Mouse (Mus musculus) liver, embryonic 15.5 days (tissue): ENCODE measurements around the gene Nanos2. TPM values are rescaled to one million over a fixed set of nuclear protein-coding genes. Genes with fewer than 3 reads are reported as not detected.
A peak's percentile ranks its signal among the peaks of the same experiment; 100 is the strongest.

Experiments used
- ATAC-seq: fragments of 200-750 bp; cut with Nextera tagmentation; 2 replicates; pipeline ENCODE4 v1.8.0; 2017; ENCODE audit warnings: moderate number of reproducible peaks, mild to moderate bottlenecking, moderate library complexity; ENCODE audit not compliant: insufficient read depth
- H3K27ac ChIP-seq: fragments of 300-500 bp; sonication (generic); replicated peaks from 2 replicates; pipeline ENCODE4 v1.5.1; 2015; ENCODE audit warnings: mild to moderate bottlenecking, inconsistent platforms
- H3K27me3 ChIP-seq: fragments of 300-500 bp; sonication (generic); 2 replicates; pipeline ENCODE4 v1.6.1; 2015; ENCODE audit warnings: mild to moderate bottlenecking, inconsistent platforms
- H3K36me3 ChIP-seq: fragments of 300-500 bp; sonication (generic); replicated peaks from 2 replicates; pipeline ENCODE4 v1.6.1; 2015; ENCODE audit warnings: moderate library complexity, mild to moderate bottlenecking, inconsistent platforms
- H3K4me1 ChIP-seq: fragments of 300-500 bp; sonication (generic); replicated peaks from 2 replicates; pipeline ENCODE4 v1.6.1; 2015; ENCODE audit warnings: inconsistent platforms
- H3K4me2 ChIP-seq: fragments of 300-500 bp; sonication (generic); 2 replicates; pipeline ENCODE4 v1.6.1; 2015; ENCODE audit warnings: moderate library complexity, mild to moderate bottlenecking, inconsistent platforms
- H3K4me3 ChIP-seq: fragments of 300-500 bp; sonication (generic); replicated peaks from 2 replicates; pipeline ENCODE4 v1.5.1; 2015; ENCODE audit warnings: mild to moderate bottlenecking, inconsistent platforms
- H3K9ac ChIP-seq: fragments of 300-500 bp; sonication (generic); 2 replicates; pipeline ENCODE4 v1.6.1; 2015; ENCODE audit warnings: moderate library complexity, mild to moderate bottlenecking, inconsistent platforms
- H3K9me3 ChIP-seq: fragments of 300-500 bp; sonication (generic); replicated peaks from 2 replicates; pipeline ENCODE4 v1.6.1; 2016; ENCODE audit warnings: inconsistent platforms
- WGBS: fragments of 180-500 bp; shearing (Covaris S2); methylation state at CpG from one replicate; pipeline ENCODE4 v1.1.7; 2015; ENCODE audit warnings: mixed read lengths; ENCODE audit not compliant: insufficient replicate concordance; 5-methylcytosine and 5-hydroxymethylcytosine counted together
- polyA plus RNA-seq: library from polyadenylated mRNA; unstranded; fragments of >200 nt; fragmentation: Nextera tagmentation; extraction: Ambion mirVana; gene quantifications from 2 replicates; pipeline ENCODE4 v1.2.1, GENCODE M21; 2015

The Nanos2 gene
- polyA plus RNA-seq, 1 experiment from 2014 or later, result not detected

DNA sequence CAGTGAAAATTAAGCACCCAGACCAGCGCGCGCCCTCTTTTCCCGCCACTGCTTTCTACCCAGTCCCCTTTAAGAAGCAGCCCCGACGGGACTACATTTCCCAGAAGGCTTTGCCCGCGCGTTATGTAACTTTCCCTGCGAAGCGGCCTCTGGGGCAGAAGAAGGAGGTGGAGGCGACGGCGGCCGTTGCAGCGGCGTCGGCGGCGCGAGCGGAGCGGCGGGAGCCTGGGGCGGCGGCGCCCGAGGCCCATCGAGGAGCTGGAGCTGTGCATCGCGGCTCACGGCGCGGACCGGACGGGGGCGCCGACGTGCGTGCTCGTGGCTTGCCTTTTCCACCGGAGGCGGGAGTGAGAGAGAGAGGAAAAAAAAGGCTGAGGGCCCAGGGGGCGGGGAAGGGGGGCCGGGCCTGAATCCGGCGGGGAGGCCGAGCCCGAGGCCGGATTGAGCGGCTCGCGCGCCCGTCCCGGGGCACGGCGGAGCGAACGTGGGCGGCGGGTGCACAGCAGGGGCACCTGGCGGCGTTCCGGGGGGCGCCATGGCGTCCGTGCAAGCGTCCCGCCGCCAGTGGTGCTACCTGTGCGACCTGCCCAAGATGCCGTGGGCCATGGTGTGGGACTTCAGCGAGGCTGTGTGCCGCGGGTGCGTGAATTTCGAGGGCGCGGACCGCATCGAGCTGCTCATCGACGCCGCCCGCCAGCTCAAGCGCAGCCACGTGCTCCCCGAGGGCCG is 16.9 kb downstream of the Nanos2 start, which contains the start of gene Irf2bp1:
TSS of gene Irf2bp1 (plus strand) at position 143 of the 729 bp plus-strand sequence.
- peak within 1 kb of the TSS; percentile 83 for H3K4me3 ChIP-seq
- peak within 1 kb of the TSS; percentile 92 for H3K27ac ChIP-seq
- peaks cover 10% of the 10 kb centered on the region for H3K36me3 ChIP-seq
- peak within 1 kb of the TSS; percentile 84 for H3K9ac ChIP-seq
- peak; percentile 56 for ATAC-seq
- H3K9me3 ChIP-seq, result no peaks in the 10 kb centered on the region
- peak within 1 kb of the TSS; percentile 99 for H3K4me2 ChIP-seq
- WGBS, result under 1% methylated on average over 79 of the region's 90 CpGs
- H3K4me1 ChIP-seq, result peaks cover 69% of the 10 kb centered on the region
- H3K27me3 ChIP-seq, result no peaks in the 10 kb centered on the region

GRCm38 (mm10) chr7:19004631-19005079 is 17.5 kb downstream of the Nanos2 start:
- Histone ChIP-seq H3K4me1 (peaks cover 75% of the 10 kb centered on the region), H3K36me3 (peaks cover 10% of the 10 kb centered on the region), H3K9ac (peak overlapping the region; percentile 84), H3K4me2 (peak overlapping the region; percentile 99), H3K9me3 (no peaks in the 10 kb centered on the region), H3K27me3 (no peaks in the 10 kb centered on the region), H3K27ac (peak overlapping the region; percentile 92), H3K4me3 (peak overlapping the region; percentile 83)
- 16% methylated on average over 34 of the region's 34 CpGs for WGBS
- ATAC-seq, result no peak

DNA sequence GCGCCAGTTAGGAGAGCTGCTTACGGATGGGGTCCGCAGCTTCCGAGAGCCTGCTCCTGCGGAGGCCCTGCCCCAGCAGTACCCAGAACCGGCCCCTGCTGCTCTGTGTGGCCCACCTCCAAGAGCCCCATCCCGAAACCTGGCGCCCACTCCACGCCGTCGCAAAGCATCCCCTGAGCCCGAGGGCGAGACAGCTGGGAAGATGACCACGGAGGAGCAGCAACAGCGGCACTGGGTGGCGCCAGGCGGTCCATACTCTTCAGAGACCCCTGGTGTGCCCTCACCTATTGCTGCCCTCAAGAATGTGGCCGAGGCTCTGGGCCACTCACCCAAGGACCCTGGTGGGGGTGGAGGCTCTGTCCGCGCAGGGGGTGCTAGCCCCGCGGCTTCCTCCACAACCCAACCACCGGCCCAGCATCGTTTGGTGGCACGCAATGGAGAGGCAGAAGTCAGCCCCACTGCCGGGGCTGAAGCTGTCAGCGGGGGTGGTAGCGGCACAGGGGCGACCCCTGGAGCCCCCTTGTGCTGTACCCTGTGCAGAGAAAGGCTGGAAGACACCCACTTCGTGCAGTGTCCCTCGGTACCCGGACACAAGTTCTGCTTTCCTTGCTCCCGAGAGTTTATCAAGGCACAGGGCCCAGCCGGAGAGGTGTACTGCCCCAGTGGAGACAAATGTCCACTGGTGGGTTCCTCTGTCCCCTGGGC is 18.4 kb downstream of the Nanos2 start:
- H3K9ac ChIP-seq, result peak overlapping the region; percentile 84; the same call in 1 of the 2 replicates
- peaks cover 77% of the 10 kb centered on the region for H3K4me1 ChIP-seq
- ATAC-seq, result no peak
- H3K27me3 ChIP-seq, result no peaks in the 10 kb centered on the region
- H3K4me3 ChIP-seq, result peak overlapping the region; percentile 83
- H3K27ac ChIP-seq, result no peak overlapping the region
- H3K36me3 ChIP-seq, result peaks cover 10% of the 10 kb centered on the region
- no peaks in the 10 kb centered on the region for H3K9me3 ChIP-seq
- 71% methylated on average over 34 of the region's 34 CpGs for WGBS
- H3K4me2 ChIP-seq, result peak overlapping the region; percentile 99

DNA sequence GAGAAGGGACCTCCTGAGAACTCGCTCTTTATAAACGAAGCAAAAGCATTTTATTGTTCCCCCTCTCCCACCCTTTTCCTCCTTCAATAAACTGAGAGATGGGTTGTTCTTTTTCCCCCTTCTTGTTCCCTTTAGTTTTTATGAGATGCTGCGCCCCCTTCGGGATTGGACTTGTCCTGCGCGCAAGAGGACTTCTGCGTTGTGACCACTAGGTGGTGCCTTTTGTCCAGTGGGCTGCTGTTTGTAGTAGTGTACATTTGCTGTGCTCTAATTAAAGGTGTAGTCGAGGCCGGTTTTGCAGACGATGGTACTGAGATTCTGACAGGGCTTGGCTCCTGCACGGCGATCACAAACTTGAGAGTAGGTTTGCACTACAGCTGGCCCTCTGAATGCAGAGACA is 19.3 kb downstream of the Nanos2 start:
- Histone ChIP-seq H3K9ac (no peak overlapping the region), H3K36me3 (peaks cover 10% of the 10 kb centered on the region), H3K27ac (no peak overlapping the region), H3K9me3 (no peaks in the 10 kb centered on the region), H3K4me1 (peaks cover 75% of the 10 kb centered on the region), H3K4me3 (0 out of 2 replicates have a peak overlapping the region, but pooled peaks have one; percentile 83), H3K4me2 (peak overlapping the region; percentile 99), H3K27me3 (no peaks in the 10 kb centered on the region)
- no peak for ATAC-seq
- WGBS, result 4% methylated on average over 12 of the region's 12 CpGs

DNA sequence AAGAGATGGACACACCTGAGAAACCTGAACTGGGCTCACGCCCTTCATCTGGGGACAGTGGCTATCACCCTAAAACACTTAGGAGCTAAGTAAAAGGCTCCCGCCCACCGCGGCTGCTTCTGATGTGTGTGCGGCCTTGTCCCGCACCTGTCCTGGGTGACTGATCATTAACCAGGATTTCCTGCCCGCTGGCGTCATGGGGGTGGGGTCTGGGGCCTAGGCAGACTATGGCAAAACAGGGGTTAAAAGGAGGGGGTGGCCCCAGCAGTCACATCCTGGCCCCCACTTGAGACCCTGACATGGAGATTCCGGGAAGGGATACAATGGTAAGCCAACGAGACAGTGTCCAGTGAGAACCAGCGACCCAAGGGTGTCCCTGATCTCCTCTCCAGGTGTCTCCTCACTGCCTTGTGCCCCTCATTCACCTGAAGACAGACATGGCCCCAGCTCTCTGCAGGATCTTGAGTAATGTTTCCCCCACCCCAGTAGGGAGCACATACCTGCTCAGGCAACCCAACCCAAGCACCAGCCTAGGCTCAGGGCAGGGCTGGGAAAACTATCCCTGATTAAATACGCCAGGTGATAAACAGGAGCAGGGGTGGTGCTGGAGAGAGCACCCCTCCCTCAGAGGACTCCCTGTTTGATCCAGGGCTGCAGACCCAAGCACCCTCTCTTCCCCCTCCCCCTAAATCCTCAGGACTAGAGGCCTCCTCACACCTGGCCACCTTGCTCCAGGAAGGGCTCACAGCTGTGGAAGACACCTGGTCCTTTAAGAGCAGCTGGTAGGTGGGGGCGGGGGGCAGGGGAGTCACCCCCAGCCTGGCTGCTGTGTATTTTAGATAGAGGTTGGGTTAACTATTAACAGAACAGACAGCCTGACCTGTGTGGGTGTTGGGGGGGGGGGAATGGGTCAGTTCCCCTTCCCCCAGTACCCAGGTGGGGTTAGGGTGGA is 20.1 kb downstream of the Nanos2 start:
- H3K9me3 ChIP-seq, result no peaks in the 10 kb centered on the region
- WGBS, result 66% methylated on average over 13 of the region's 13 CpGs
- peak overlapping the region; percentile 6; the same call in 1 of the 2 replicates for H3K4me3 ChIP-seq
- peak overlapping the region; percentile 99 for H3K4me2 ChIP-seq
- H3K27ac ChIP-seq, result peak overlapping the region; percentile 63
- ATAC-seq, result peak; percentile 20
- peaks cover 4% of the 10 kb centered on the region; the same call in 1 of the 2 replicates for H3K27me3 ChIP-seq
- H3K4me1 ChIP-seq, result peaks cover 75% of the 10 kb centered on the region
- no peak overlapping the region for H3K9ac ChIP-seq
- H3K36me3 ChIP-seq, result peaks cover 10% of the 10 kb centered on the region

- peak overlapping the region; percentile 20; the same call in 1 of the 2 replicates for H3K27ac ChIP-seq
Measured at GRCm38 (mm10) chr7:19010581-19010980, 23.4 kb downstream of the Nanos2 start.

GRCm38 (mm10) chr7:19012025-19012621 is 24.9 kb downstream of the Nanos2 start:
- peaks cover 44% of the 10 kb centered on the region for H3K4me1 ChIP-seq
- peaks cover 21% of the 10 kb centered on the region for H3K27me3 ChIP-seq
- H3K27ac ChIP-seq, result peak overlapping the region; percentile 71
- H3K4me2 ChIP-seq, result peak overlapping the region; percentile 61
- H3K4me3 ChIP-seq, result peak overlapping the region; percentile 28
- ATAC-seq, result peak; percentile 41
- H3K9me3 ChIP-seq, result no peaks in the 10 kb centered on the region
- 3% methylated on average over 31 of the region's 31 CpGs for WGBS
- peak overlapping the region; percentile 36 for H3K9ac ChIP-seq
- no peaks in the 10 kb centered on the region for H3K36me3 ChIP-seq

More at GRCm38 (mm10) chr7:19010581-19010980, 23.4 kb downstream of the Nanos2 start:
- H3K9ac ChIP-seq, result no peak overlapping the region
- WGBS, result 51% methylated on average over 7 of the region's 7 CpGs
- ATAC-seq, result no peak; the same call in 1 of the 2 replicates
- H3K9me3 ChIP-seq, result no peaks in the 10 kb centered on the region
- H3K36me3 ChIP-seq, result peaks cover 7% of the 10 kb centered on the region
- H3K4me2 ChIP-seq, result no peak overlapping the region; the same call in 1 of the 2 replicates
- peaks cover 53% of the 10 kb centered on the region for H3K4me1 ChIP-seq
- H3K4me3 ChIP-seq, result no peak overlapping the region
- H3K27me3 ChIP-seq, result peaks cover 21% of the 10 kb centered on the region

- peak overlapping the region; percentile 71 for H3K27ac ChIP-seq
Measured at GRCm38 (mm10) chr7:19012882-19013281, 25.7 kb downstream of the Nanos2 start.

DNA sequence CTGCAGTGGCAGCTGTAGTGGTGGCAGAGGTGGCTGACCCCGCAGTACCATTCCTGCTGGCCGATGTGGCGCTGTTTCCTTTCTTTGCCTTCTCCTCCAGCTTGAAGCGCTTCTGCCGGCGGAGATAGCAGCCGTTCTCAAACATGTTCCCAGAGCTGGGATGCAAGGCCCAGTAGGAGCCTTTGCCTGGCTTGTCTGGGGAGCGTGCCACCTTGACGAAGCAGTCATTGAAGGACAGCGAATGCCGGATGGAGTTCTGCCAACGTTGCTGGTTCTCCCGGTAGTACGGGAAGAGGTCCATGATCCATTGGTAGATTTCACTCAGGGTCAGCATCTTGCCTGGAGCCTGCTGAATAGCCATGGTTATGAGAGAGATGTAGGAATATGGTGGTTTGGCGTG is 27.3 kb downstream of the Nanos2 start:
- Histone ChIP-seq H3K4me3 (no peak overlapping the region), H3K36me3 (no peaks in the 10 kb centered on the region), H3K4me2 (no peak overlapping the region), H3K4me1 (peaks cover 33% of the 10 kb centered on the region), H3K27me3 (peaks cover 24% of the 10 kb centered on the region), H3K27ac (no peak overlapping the region), H3K9me3 (no peaks in the 10 kb centered on the region), H3K9ac (no peak overlapping the region)
- ATAC-seq, result no peak
- WGBS, result 69% methylated on average over 15 of the region's 15 CpGs

More at GRCm38 (mm10) chr7:19012882-19013281, 25.7 kb downstream of the Nanos2 start:
- H3K4me1 ChIP-seq, result peaks cover 44% of the 10 kb centered on the region
- no peaks in the 10 kb centered on the region for H3K36me3 ChIP-seq
- H3K4me2 ChIP-seq, result peak overlapping the region; percentile 61
- peaks cover 21% of the 10 kb centered on the region for H3K27me3 ChIP-seq
- H3K9me3 ChIP-seq, result no peaks in the 10 kb centered on the region
- no peak overlapping the region for H3K4me3 ChIP-seq
- peak; percentile 56 for ATAC-seq
- WGBS, result 30% methylated on average over 2 of the region's 2 CpGs
- H3K9ac ChIP-seq, result no peak overlapping the region

DNA sequence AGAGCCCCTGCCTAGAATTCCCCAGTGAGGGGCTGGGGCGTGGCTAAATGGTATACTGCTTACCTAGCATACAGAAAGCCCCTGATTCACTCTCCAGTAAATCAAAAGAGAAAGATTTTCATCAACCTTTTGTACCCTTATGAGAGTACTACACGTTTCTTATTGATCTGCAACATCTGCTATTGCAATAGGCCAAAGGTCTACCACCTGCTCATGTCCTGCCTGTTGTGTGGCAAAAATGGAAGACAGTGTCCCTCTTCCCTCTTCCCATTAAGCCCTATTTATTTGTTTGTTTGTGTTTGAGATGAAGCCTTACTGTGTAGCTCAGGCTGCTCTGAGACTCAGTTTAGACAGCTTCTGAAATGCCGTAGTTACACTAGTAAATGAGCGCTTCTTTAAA is 28.8 kb downstream of the Nanos2 start:
- peaks cover 24% of the 10 kb centered on the region for H3K4me1 ChIP-seq
- H3K27ac ChIP-seq, result no peak overlapping the region
- no peaks in the 10 kb centered on the region for H3K9me3 ChIP-seq
- H3K4me3 ChIP-seq, result no peak overlapping the region
- no peak for ATAC-seq
- H3K27me3 ChIP-seq, result peaks cover 39% of the 10 kb centered on the region
- H3K9ac ChIP-seq, result no peak overlapping the region
- H3K4me2 ChIP-seq, result no peak overlapping the region
- WGBS, result 74% methylated on average over 4 of the region's 4 CpGs
- no peaks in the 10 kb centered on the region for H3K36me3 ChIP-seq
